Mouse (Mus musculus) limb, embryonic 14.5 days (tissue): ENCODE results near the gene Icam5. TPM values are rescaled to one million over a fixed set of nuclear protein-coding genes. Genes with fewer than 3 reads are reported as not detected.

Experiments used
- ATAC-seq: fragments of 200-750 bp; cut with Nextera tagmentation; 2 replicates; pipeline ENCODE4 v1.8.0; 2017; ENCODE audit warnings: low read depth, moderate number of reproducible peaks, moderate TSS enrichment; ENCODE audit not compliant: low FRiP score
- DNase-seq: peaks from one replicate; pipeline ENCODE4 v3.0.0-alpha.2; 2015; ENCODE audit warnings: low spot score
- H3K27ac ChIP-seq: fragments of 300-500 bp; sonication (generic); replicated peaks from 2 replicates; pipeline ENCODE4 v1.5.1; 2014; ENCODE audit warnings: low read depth, mild to moderate bottlenecking, low read length, moderate library complexity, mixed read lengths
- H3K27me3 ChIP-seq: fragments of 300-500 bp; sonication (generic); 2 replicates; pipeline ENCODE4 v1.6.1; 2014; ENCODE audit warnings: low read length, mixed read lengths; ENCODE audit not compliant: control insufficient read depth, insufficient read depth
- H3K36me3 ChIP-seq: fragments of 300-500 bp; sonication (generic); 2 replicates; pipeline ENCODE4 v1.6.1; 2014; ENCODE audit warnings: mild to moderate bottlenecking, low read length, moderate library complexity, mixed read lengths; ENCODE audit not compliant: control insufficient read depth, insufficient read depth
- H3K4me1 ChIP-seq: fragments of 300-500 bp; sonication (generic); 2 replicates; pipeline ENCODE4 v1.6.1; 2014; ENCODE audit warnings: antibody characterized with exemption, low read length, mixed read lengths; ENCODE audit not compliant: control insufficient read depth, insufficient read depth
- H3K4me2 ChIP-seq: fragments of 300-500 bp; sonication (generic); replicated peaks from 2 replicates; pipeline ENCODE4 v1.6.1; 2014; ENCODE audit warnings: low read depth, mild to moderate bottlenecking, low read length, moderate library complexity; ENCODE audit not compliant: severe bottlenecking
- H3K4me3 ChIP-seq: fragments of 300-500 bp; sonication (generic); replicated peaks from 2 replicates; pipeline ENCODE4 v1.5.1; 2014; ENCODE audit warnings: low read length
- H3K9ac ChIP-seq: fragments of 300-500 bp; sonication (generic); 2 replicates; pipeline ENCODE4 v1.6.1; 2014; ENCODE audit warnings: mild to moderate bottlenecking, low read depth, low read length, moderate library complexity; ENCODE audit not compliant: severe bottlenecking
- H3K9me3 ChIP-seq: fragments of 300-500 bp; sonication (generic); 2 replicates; pipeline ENCODE4 v1.6.1; 2016; ENCODE audit warnings: low read length; ENCODE audit not compliant: control insufficient read depth
- POLR2A ChIP-seq: fragments of 200-500 bp; IDR thresholded peaks from 2 replicates; pipeline ENCODE4 v1.8.0; 2012; ENCODE audit warnings: inconsistent platforms, mild to moderate bottlenecking, moderate library complexity, borderline replicate concordance; ENCODE audit not compliant: insufficient read depth, insufficient read length; ENCODE audit errors: extremely low read depth
- WGBS: fragments of 180-500 bp; shearing (Covaris S2); extraction: QIAGEN DNeasy Blood & Tissue Kit; methylation state at CpG from one replicate; pipeline ENCODE4 v1.1.7; 2014; 5-methylcytosine and 5-hydroxymethylcytosine counted together
- polyA plus RNA-seq, 2 experiments: library from polyadenylated mRNA; depleted of rRNA in 1 of 2; stranded (reverse) in 1 of 2; unstranded in 1 of 2; fragments of >200 nt; fragmentation: Nextera tagmentation in 1 of 2; extraction: Ambion mirVana in 1 of 2; gene quantifications; 2 replicates each; pipeline versions ENCODE4 v1.2.1 to v1.2.3; 2012 to 2014

Gene Icam5
- polyA plus RNA-seq, 2 experiments, result 0.11 to 0.34 TPM

- no peak for TF ChIP-seq POLR2A
- H3K9me3 ChIP-seq, result no peaks in the 10 kb centered on the region
These were observed 31.1 kb upstream of the Icam5 start for GRCm38 (mm10) chr9:21000811-21001210.

DNA sequence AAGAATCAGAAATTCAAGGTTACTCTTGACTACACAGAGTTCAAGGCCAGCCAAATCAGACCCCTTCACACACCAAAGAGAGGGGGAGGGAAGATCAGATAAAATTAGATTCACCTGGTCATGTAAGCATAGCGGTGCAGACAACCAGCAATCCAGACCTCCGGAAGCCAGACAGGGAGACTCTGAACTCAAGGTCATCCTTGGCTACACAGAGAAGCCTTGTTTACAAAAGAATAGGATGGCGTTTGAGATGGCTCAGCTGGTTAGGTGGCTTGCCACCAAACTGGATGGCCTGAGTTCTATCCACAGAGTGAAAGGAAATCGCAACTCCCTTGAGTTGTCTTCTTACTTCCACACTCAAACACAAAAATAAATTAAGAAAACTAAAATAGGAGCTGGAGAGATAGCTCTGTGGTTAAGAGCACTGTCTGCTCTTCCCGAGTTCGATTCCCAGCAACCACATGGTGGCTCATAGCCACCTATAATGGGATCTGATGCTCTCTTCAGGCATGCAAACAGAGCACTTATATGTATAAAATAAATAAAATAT, 30.1 kb upstream of the Icam5 start:
- no peak overlapping the region for H3K4me2 ChIP-seq
- peaks cover 13% of the 10 kb centered on the region for H3K36me3 ChIP-seq
- H3K27me3 ChIP-seq, result no peaks in the 10 kb centered on the region
- H3K9me3 ChIP-seq, result no peaks in the 10 kb centered on the region
- WGBS, result 74% methylated on average over 6 of the region's 6 CpGs
- no peak for TF ChIP-seq POLR2A
- ATAC-seq (no peak), DNase-seq (no peak)
- no peak overlapping the region for H3K4me3 ChIP-seq
- no peak overlapping the region for H3K27ac ChIP-seq
- no peak overlapping the region for H3K9ac ChIP-seq
- 0 out of 2 replicates have a peak, but pooled peaks cover 2% of the 10 kb centered on the region for H3K4me1 ChIP-seq

More at GRCm38 (mm10) chr9:21000811-21001210, 31.1 kb upstream of the Icam5 start:
- no peak overlapping the region for H3K27ac ChIP-seq
- H3K9ac ChIP-seq, result no peak overlapping the region
- no peak for DNase-seq
- ATAC-seq, result no peak
- peaks cover 7% of the 10 kb centered on the region for H3K36me3 ChIP-seq
- no peaks in the 10 kb centered on the region for H3K27me3 ChIP-seq
- no peak overlapping the region for H3K4me3 ChIP-seq
- H3K4me2 ChIP-seq, result no peak overlapping the region
- 0 out of 2 replicates have a peak, but pooled peaks cover 2% of the 10 kb centered on the region for H3K4me1 ChIP-seq

DNA sequence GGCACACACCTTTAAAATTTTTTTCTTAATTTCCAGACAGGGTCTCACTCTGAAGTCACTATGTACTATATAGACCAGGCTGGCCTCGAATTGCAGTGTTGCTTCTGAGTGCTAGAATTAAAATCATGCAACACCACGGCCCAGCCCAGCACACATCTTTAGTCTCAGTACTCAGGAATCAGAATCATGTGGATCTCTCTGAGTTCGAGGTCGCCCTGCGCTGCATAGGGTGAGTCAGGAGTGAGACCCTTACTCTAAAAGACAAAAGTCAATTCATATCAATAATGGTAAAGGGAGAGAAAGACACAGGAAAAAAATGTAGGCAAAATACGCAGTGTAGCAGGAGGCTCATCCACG, 29.6 kb upstream of the Icam5 start:
- ATAC-seq (peak; percentile 20), DNase-seq (no peak)
- H3K9ac ChIP-seq, result peak overlapping the region; percentile 87
- H3K4me3 ChIP-seq, result peak overlapping the region; percentile 92
- H3K4me2 ChIP-seq, result peak overlapping the region; percentile 83
- H3K36me3 ChIP-seq, result peaks cover 15% of the 10 kb centered on the region
- no peaks in the 10 kb centered on the region for H3K9me3 ChIP-seq
- H3K27me3 ChIP-seq, result no peaks in the 10 kb centered on the region
- H3K4me1 ChIP-seq, result 0 out of 2 replicates have a peak, but pooled peaks cover 2% of the 10 kb centered on the region
- no peak for TF ChIP-seq POLR2A
- 11% methylated on average over 7 of the region's 7 CpGs for WGBS
- H3K27ac ChIP-seq, result peak overlapping the region; percentile 73; the same call in 1 of the 2 replicates

DNA sequence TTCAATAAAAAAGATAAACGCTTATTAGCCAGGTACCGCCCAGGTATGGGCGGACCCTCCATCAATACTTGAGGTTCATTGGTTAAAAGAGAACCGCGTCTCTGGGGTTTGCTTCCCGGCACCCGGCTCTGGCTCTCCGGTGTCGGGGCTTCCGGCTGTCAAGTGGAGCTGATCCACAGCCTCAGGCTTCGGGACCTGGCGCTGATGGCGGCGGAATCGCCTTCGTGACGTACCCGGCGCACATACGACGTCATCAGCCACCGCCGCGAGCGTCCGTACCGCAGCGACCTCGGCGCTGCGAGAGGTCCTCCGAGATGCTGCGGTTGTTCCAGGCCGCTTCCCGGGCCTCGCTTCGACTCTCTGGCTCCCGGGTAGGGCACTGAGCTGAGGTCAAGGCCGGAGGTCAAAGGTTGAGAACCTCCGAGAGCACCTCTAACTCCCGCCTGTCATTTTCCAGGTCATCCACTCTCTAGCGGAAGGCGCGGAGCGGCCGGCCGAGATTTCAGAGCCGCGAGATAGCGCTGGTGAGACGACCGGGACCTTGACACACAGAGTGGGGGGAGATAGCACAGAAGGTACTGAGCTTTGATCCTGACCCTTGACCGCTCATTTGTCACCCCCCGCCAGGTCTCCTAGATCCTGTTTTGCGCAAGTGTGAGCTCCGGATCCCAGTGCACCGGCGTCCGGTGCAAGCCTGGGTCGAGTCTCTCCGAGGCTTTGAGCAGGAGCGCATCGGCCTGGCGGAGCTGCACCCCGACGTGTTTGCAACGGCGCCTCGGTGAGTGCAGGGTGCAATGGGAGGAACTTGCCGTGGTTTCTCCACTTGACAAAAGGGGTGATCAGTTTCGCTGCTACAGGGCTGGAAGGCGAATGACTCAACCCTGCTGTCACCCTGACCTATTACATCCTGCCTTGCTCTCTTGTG, 29.0 kb upstream of the Icam5 start, which contains the start of gene Mrpl4:
Mrpl4 (plus strand) TSS at position 112 of the 925 bp plus-strand sequence.
- peak; percentile 86; the same call in 1 of the 2 replicates for TF ChIP-seq POLR2A
- no peaks in the 10 kb centered on the region for H3K9me3 ChIP-seq
- H3K36me3 ChIP-seq, result peaks cover 22% of the 10 kb centered on the region
- 0 out of 2 replicates have a peak, but pooled peaks cover 2% of the 10 kb centered on the region for H3K4me1 ChIP-seq
- no peaks in the 10 kb centered on the region for H3K27me3 ChIP-seq
- H3K9ac ChIP-seq, result peak within 1 kb of the TSS; percentile 87
- H3K4me3 ChIP-seq, result peak within 1 kb of the TSS; percentile 92
- peak within 1 kb of the TSS; percentile 83 for H3K4me2 ChIP-seq
- ATAC-seq (peak; percentile 84), DNase-seq (peak; percentile 73)
- WGBS, result 2% methylated on average over 71 of the region's 72 CpGs
- H3K27ac ChIP-seq, result peak within 1 kb of the TSS; percentile 73

- 96% methylated on average over 10 of the region's 10 CpGs for WGBS
- H3K9ac ChIP-seq, result no peak overlapping the region
- H3K4me2 ChIP-seq, result no peak overlapping the region
- H3K4me3 ChIP-seq, result no peak overlapping the region
- no peak for TF ChIP-seq POLR2A
- DNase-seq, result no peak
- H3K27me3 ChIP-seq, result no peaks in the 10 kb centered on the region
- 0 out of 2 replicates have a peak, but pooled peaks cover 2% of the 10 kb centered on the region for H3K4me1 ChIP-seq
- H3K36me3 ChIP-seq, result peaks cover 34% of the 10 kb centered on the region
- H3K27ac ChIP-seq, result no peak overlapping the region
- ATAC-seq, result no peak
- H3K9me3 ChIP-seq, result no peaks in the 10 kb centered on the region
These were observed 24.4 kb upstream of the Icam5 start for GRCm38 (mm10) chr9:21007313-21007952.
